Mouse (Mus musculus) gastrocnemius, adult 2 months (tissue): ENCODE measurements around the gene Med13l. TPM values are rescaled to one million over a fixed set of nuclear protein-coding genes. Genes with fewer than 3 reads are reported as not detected.

ENCODE experiments used
- DNase-seq: peaks from one replicate; pipeline ENCODE4 v3.0.0; 2022
- H3K27ac ChIP-seq: fragments of 200-600 bp; 2 replicates; pipeline ENCODE4 v1.8.1; 2022; ENCODE audit warnings: mild to moderate bottlenecking
- H3K4me3 ChIP-seq: fragments of 200-600 bp; 2 replicates; pipeline ENCODE4 v1.8.1; 2022; ENCODE audit warnings: mild to moderate bottlenecking, moderate library complexity
- CTCF ChIP-seq: fragments of 200-600 bp; IDR thresholded peaks from 2 replicates; pipeline ENCODE4 v1.8.1; 2022; ENCODE audit warnings: antibody characterized with exemption, mild to moderate bottlenecking, moderate library complexity
- intact Hi-C: fragments of 180-260 bp; cut with DNase I; formaldehyde crosslinking; loops from one replicate; pipeline ENCODE4 v1.15.1; 2025
- total RNA-seq, 2 experiments: library from RNA; stranded (reverse); gene quantifications; 2 replicates each; pipeline ENCODE4 v1.2.3; 2021

Gene Med13l
- total RNA-seq, 2 experiments from 2014 or later, result 21.5 to 28.3 TPM

DNA sequence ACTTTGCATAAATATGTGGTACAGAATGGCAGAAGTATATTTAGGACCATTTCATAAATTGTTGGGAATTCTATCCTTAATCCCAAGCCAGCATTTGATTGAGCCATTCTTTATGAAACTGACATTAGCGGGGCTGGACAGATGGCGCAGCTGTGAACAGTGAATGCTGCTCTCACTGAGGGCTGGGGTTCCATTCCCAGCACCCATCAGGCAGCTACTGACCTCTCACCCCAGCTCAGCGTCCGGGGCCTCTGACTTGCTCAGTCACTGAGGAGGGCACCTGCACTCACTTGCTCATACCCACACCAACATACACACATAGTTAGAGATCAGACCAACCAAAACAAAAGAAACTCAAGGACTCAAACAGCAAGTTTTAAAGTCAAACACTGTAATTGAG lies 24.9 kb downstream of the Med13l start:
- intact Hi-C loops, result no loop called here
- TF ChIP-seq CTCF, result no peak
- Histone ChIP-seq H3K27ac (no peak overlapping the region), H3K4me3 (no peak overlapping the region)
- no peak for DNase-seq

DNA sequence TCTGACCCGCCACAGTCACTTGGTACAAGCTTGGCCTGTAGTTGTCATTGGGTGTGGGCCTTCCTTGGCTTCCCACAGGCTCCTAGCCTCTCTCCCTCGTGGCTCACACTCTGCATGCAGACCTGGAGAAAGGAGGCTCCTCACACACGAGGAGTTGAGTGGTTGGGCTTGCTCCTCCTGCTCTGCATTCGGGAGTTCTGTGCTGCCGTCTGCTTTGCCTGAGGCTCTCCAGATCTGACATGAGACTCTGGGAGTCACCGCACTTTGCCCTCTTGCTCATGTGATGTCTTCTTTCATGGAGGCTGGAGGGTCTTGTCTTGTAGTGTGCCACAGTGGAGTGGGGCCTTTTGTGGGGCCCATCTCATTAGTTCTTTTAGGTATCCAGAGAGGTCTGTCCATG lies 26.1 kb downstream of the Med13l start:
- intact Hi-C loops, result no loop called here
- DNase-seq, result no peak
- H3K4me3 ChIP-seq, result no peak overlapping the region
- H3K27ac ChIP-seq, result no peak overlapping the region
- no peak for TF ChIP-seq CTCF

DNA sequence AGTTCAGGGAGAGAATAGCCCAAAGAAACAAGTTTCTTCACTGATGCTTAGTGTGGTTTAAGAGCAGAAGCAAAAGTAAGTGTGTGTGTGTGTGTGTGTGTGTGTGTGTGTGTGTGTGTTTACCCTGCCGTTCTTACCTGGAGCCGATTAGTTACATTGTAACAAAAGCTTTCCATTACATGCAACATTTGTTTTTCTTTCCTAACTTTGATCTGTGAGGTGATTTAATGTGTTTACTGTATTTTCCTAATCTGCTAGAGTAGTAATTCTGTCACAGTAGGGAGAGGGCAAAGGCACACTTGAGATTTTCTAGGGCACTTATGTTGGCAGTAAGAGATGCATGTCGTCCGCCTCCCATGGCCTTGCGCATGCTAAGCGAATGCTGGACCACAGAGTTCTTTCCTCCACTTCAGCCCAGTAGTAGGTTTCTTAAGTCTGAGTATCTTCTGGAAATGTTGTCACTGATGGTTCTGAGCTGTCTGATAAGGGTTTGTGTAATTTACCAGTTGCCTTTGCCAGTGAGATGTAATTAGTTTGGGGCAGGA lies 28.0 kb downstream of the Med13l start:
- intact Hi-C loops, result no loop called here
- no peak for TF ChIP-seq CTCF
- Histone ChIP-seq H3K27ac (no peak overlapping the region), H3K4me3 (no peak overlapping the region)
- DNase-seq, result no peak

DNA sequence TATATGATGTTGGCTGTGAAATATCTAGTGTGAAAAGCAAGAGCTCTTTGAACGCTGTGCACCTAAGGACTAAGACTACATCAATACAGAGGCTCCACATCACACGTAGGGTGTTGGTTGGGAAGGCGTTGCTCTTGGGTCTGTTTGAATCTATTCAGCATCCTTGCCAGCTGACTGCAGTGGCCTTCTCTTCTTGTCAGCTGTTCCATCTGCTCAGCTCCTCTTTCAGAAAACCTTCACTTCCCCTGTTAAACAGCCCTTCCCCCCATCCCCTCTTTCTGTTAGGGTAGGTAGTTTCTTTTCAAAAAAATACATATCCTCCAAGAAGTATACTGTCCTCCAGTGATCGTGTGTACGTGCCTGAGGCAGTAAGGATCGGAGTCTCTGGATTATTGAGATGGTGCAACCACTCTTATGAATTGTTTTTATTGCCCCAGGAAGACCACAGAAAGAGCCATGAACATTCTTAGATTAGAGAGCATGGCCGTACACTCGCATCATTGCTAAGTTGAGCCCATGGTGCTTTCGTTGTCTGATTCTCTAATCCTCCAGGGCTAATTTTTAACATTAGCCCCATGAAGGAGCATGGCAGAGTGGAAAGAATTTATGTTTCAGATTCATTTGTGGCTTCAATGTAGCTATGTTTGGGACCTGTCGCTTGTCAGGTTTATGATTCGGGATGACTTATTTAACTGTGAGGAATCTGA lies 28.9 kb downstream of the Med13l start:
- no peak for TF ChIP-seq CTCF
- intact Hi-C loops, result no loop called here
- no peak overlapping the region for H3K27ac ChIP-seq
- DNase-seq, result no peak
- no peak overlapping the region for H3K4me3 ChIP-seq

DNA sequence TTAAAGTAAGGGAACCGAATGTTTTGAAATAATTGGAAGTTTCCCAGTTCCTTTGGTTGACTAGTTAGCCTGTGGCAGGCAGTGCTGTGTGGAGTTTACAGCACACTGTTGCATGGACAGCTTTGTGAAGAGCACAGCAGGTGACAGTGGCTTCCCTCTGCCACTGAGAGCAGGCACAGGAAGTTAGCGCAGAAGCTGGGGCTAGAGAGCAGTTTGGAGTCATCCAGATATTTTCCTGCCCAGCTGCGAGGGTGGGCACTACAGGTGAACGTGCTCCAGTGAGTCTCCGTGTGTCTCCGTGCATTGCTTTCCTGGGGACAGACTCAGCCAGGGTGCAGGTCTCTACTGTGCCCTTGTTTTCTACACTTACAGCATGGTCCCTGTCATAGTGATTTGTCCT lies 30.4 kb downstream of the Med13l start:
- H3K27ac ChIP-seq, result no peak overlapping the region
- TF ChIP-seq CTCF, result no peak
- H3K4me3 ChIP-seq, result no peak overlapping the region
- intact Hi-C loops, result loop anchor here (5.0 kb wide), 1 partner anchor 324 kb away; no protein-coding TSS in a partner anchor
- no peak for DNase-seq

DNA sequence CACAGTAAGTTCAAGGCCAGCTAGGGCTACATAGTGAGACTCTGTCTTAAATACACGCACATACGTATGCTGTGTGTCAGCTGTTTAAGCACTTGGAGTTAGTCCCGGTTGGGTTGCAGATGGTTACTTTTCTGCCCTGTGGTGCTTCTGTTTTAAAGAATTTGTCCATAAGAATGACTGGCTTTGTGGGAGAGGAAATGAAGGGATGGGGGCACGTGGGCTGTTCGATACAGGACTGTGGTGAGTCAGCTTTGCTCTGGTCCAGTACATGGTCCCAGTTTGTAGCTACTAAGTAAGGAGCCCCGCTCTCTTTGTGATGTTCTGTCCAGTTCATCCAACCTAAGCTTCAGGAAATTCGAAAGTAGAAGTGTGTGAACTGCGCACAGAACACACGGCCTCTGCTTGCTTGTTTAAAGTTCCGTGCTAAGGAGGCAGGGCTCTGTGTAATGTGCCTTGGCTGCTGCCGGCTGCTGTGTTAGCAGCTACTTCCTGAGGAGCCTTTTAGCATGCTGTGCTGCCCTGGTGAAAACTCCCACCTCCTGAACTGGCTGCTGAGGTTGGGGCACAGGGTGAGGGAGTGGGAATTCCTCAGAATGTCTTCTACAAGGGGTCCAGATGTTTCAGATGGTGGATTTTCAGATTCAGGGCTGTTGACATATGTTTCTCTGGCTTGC lies 31.5 kb downstream of the Med13l start:
- TF ChIP-seq CTCF, result no peak
- H3K4me3 ChIP-seq, result peak overlapping the region; percentile 42
- no peak for DNase-seq
- H3K27ac ChIP-seq, result 0 out of 2 replicates have a peak overlapping the region, but pooled peaks have one; percentile 24
- intact Hi-C loops, result loop anchor here (2.0 to 5.0 kb wide), 2 partner anchors 29 to 325 kb away; no protein-coding TSS in a partner anchor

DNA sequence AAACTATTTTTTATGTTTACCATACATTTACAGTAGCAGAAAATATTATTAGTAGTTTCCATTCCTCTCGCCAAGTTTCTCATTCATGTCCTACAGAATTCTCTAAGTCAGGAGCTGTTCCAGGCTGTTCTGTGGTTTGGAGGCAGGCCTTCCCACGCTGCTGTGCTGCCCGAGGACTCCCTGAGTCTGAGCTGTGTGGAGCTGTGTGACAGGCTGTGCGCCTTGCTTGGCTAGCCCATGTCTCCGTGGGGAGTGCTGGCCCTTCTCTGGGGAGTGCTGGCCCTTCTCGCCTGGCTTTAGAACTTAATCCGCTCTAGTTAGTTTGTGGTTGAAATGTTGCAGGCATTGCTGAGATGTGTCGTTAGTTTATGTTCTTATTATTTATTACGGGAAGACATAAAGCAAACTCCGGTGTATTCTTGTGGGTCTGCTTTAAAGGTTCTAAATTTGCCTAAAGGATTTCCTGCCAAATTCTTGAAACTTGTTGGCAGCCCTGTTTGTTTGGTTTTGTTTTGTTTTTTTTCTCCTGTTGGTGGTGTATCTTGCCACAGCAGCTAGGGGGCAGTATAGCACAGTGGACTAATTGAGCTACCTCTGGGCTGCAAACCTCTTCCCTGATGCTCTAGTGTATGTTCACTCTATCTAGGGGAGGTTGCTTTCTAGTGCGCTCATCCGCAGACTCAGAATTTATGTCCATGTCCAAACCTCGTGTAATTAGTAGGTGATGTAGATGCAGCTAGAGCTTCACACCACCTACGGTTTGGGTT lies 34.2 kb downstream of the Med13l start:
- intact Hi-C loops, result loop anchor here (1.0 to 5.0 kb wide), 3 partner anchors 114 to 327 kb away; no protein-coding TSS in a partner anchor

DNA sequence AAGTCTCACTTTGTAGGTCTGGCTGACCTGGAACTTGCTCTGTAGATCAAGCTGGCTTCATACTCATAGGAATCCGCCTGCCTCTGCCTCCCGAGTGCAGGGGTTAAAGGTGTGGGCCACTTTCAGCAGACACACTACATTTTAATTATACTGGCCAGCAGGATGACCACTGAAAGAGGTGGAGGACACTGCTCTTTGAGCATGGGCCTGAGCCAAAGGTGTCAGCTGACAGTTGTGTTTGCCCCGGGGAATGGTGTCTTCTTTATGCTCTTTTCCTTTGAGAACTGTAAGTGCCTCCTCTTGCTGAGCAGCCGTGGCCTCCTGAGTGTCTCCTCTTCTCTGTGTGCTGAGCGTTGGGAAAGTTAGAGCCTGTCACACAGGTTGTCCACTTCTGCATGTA lies 35.4 kb downstream of the Med13l start:
- TF ChIP-seq CTCF, result no peak

More for the DNA sequence above, 34.2 kb downstream of the Med13l start:
- peak; percentile 67 for DNase-seq
- TF ChIP-seq CTCF, result peak; percentile 95
- H3K4me3 ChIP-seq, result peak overlapping the region; percentile 38
- H3K27ac ChIP-seq, result peak overlapping the region; percentile 71

DNA sequence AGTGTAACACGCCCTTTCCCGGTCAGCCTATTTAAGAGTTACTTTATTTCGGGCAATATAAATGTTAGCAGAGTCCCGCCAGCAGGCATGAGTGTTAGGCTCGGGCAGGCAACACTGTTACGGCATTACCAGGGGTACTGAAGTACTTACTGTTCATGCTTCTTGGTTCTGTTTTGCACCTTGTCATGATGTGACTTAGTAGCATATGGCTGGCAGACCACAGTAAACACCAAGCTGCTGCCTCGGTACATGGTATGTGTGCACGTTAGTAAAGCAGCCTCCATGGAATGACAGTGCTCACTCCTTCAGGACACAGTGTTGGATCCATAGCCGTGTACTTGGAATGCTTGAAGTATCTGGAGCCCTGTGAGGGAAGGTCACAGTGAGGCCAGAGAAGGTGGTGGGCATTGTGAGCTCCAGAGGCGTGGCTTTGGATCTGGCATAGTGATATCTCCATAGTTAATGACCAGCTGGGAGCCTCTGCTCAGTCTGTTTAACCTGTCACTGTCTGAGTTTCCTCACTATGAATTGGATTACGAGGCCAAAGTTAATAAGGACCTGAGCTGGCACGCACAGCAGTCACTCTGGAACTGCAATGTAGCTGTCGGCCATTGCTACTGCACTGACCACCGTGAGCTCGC lies 36.1 kb downstream of the Med13l start:
- DNase-seq, result no peak
- intact Hi-C loops, result loop anchor here (2.0 kb wide), 1 partner anchor 58 kb away; no protein-coding TSS in a partner anchor
- no peak for TF ChIP-seq CTCF
- no peak overlapping the region for H3K4me3 ChIP-seq
- peak overlapping the region; percentile 57 for H3K27ac ChIP-seq

More for the DNA sequence above, 35.4 kb downstream of the Med13l start:
- intact Hi-C loops, result loop anchor here (1.0 to 2.0 kb wide), 3 partner anchors 59 to 141 kb away; no protein-coding TSS in a partner anchor
- H3K4me3 ChIP-seq, result no peak overlapping the region
- DNase-seq, result no peak
- peak overlapping the region; percentile 57 for H3K27ac ChIP-seq

DNA sequence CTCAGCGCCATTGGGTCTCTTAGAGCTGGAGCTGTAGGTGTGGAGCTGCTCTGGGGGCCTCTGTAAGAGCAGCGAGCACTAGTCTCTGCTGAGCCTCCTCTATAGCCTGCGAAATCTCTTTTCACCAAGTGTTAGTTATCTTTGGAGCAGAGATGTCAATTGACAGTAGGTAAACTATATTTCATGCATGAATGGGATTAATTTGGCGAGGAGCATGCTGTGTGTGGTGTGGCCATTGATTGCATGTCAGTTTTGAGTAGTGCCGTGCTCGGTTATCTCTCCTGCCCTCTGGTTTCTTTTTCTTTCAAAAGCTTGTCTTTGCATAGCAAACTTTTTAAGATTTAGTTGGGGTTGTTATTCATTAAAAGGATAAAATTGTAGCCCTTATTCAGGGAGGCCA lies 38.1 kb downstream of the Med13l start:
- no peak for TF ChIP-seq CTCF
- intact Hi-C loops, result no loop called here
- H3K4me3 ChIP-seq, result no peak overlapping the region
- H3K27ac ChIP-seq, result no peak overlapping the region
- no peak for DNase-seq

DNA sequence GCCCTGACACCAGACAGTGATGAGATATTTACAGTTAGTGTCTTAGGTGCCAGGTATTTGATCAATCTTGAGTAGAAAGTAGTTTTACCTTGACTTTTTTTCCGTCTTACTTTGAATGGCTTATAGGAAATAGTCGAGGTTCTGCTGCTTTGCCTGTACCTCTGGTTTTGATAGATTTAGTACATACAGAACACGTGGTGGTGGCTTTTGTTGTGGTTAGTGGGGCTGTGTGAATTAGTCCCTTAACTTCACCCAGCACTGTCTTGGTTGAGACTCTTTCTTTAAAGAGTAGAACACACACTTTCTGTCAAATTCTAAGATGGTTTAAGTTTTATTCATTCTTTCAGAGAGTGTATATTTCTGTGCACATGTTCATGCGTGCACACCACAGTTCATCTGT lies 41.0 kb downstream of the Med13l start:
- TF ChIP-seq CTCF, result no peak

DNA sequence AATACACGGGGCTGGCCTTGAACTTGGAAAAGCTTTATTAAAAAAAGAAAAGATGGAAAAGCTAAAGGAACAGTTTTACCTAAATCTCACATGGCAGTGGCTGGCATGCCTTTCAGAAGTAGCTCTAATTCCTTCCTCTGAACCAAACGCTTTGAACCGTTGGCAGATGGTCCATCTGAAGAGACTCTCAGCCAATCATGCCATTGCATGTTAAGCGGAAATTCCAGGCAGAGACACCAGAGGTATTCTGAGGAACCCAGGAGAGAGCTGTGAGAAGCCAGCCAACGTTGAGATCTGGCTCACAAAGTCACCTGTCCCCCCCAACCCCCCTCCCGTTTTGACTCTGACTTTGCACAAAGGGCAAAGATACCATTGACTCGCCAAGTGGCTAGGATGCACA lies 42.2 kb downstream of the Med13l start:
- no peak overlapping the region for H3K4me3 ChIP-seq
- H3K27ac ChIP-seq, result no peak overlapping the region
- intact Hi-C loops, result no loop called here
- no peak for DNase-seq
- TF ChIP-seq CTCF, result no peak

More for the DNA sequence above, 41.0 kb downstream of the Med13l start:
- no peak overlapping the region for H3K27ac ChIP-seq
- DNase-seq, result no peak
- intact Hi-C loops, result no loop called here
- H3K4me3 ChIP-seq, result no peak overlapping the region
